Mouse (Mus musculus): ENCODE results near the gene Myo1e.

- peak; percentile 85; the same call in 1 of the 2 replicates for TF ChIP-seq CTCF (IDR thresholded peaks at IDR 0.05; ENCODE audit: extremely low read depth, insufficient read length, insufficient replicate concordance, low read depth, low read length)
- no peak for TF ChIP-seq POLR2A (IDR thresholded peaks at IDR 0.05; ENCODE audit: low read depth, low read length)
Observed at GRCm38 (mm10) chr9:70202753-70203152, 4.4 kb upstream of the Myo1e start.
